Mouse (Mus musculus): ENCODE measurements around the gene Vsnl1. TPM values are rescaled to one million over a fixed set of nuclear protein-coding genes. Genes with fewer than 3 reads are reported as not detected.

Gene Vsnl1
- total and polyA plus RNA-seq, 2 experiments from 2014 or later = 208 to 288 TPM

DNA sequence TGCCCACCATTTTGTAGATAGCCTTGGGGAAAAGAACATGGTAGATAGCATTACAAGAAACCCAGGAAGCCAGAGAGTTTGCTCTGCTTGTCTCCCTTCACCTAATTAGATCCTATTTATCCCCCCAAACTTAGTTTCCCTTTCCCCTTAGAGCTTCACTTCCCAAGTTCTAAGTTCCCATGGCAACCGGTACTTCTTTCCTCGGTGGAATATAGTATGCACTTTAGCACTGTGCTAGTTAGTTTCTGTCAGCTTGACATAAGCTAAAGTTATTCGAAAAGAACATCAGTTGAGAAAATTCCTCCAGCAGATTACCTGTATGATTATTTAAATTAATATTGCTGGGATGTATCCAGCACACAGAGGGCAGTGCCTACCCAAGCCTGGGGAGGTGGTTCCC is 109.9 kb downstream of the Vsnl1 start:
- H3K27ac ChIP-seq (ENCODE audit: low read depth, low read length) = no peak overlapping the region
- ATAC-seq (ENCODE audit: low FRiP score) (peak; percentile 69), DNase-seq (ENCODE audit: low spot score) (no peak)
- H3K9ac ChIP-seq (replicated peaks; ENCODE audit: low read length, poor library complexity, severe bottlenecking) = no peak overlapping the region
- WGBS = 51% methylated on average over 3 of the region's 3 CpGs
- TF ChIP-seq CTCF (IDR thresholded peaks at IDR 0.05) = no peak
- H3K36me3 ChIP-seq (ENCODE audit: insufficient read depth, low read length) = peaks cover 16% of the 10 kb centered on the region; the same call in 1 of the 2 replicates
- no peaks in the 10 kb centered on the region for H3K4me1 ChIP-seq (ENCODE audit: insufficient read depth, low read length)
- H3K9me3 ChIP-seq (ENCODE audit: low read length) = no peaks in the 10 kb centered on the region
- H3K27me3 ChIP-seq (ENCODE audit: insufficient read depth, low read length) = no peaks in the 10 kb centered on the region
- no peak overlapping the region for H3K4me3 ChIP-seq (ENCODE audit: low read depth, low read length)
- no peak overlapping the region for H3K4me2 ChIP-seq (ENCODE audit: low read depth, low read length, poor library complexity, severe bottlenecking)

DNA sequence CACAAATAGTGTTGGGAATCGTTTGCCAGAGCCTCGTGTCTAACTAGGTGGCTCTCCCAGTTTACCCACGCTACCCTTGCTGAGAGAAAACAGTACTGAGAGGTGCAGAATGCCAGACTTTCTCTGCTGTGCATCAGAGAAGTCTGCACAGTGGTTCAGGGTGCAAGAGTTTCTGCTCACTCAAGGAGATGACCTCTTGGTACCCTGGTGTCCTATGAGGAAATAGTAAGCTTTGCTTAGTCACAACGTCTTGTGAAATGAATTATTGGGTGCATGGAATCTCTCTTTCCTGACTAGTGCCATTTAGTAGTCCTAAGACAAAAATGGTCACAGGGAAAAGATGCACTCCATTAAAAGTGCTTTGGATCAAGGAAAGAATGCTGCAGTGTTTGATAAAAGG is 111.9 kb downstream of the Vsnl1 start:
- WGBS = 48% methylated on average over 4 of the region's 4 CpGs
- H3K27me3 ChIP-seq (ENCODE audit: insufficient read depth, low read length) = no peaks in the 10 kb centered on the region
- H3K36me3 ChIP-seq (ENCODE audit: insufficient read depth, low read length) = 0 out of 2 replicates have a peak, but pooled peaks cover 3% of the 10 kb centered on the region
- no peaks in the 10 kb centered on the region for H3K4me1 ChIP-seq (ENCODE audit: insufficient read depth, low read length)
- ATAC-seq (ENCODE audit: low FRiP score) = no peak
- no peak overlapping the region for H3K9ac ChIP-seq (replicated peaks; ENCODE audit: low read length, poor library complexity, severe bottlenecking)
- DNase-seq (ENCODE audit: low spot score) = no peak
- TF ChIP-seq CTCF (IDR thresholded peaks at IDR 0.05) = no peak
- no peak overlapping the region for H3K27ac ChIP-seq (ENCODE audit: low read depth, low read length)
- no peak overlapping the region for H3K4me3 ChIP-seq (ENCODE audit: low read depth, low read length)
- no peak overlapping the region for H3K4me2 ChIP-seq (ENCODE audit: low read depth, low read length, poor library complexity, severe bottlenecking)
- H3K9me3 ChIP-seq (ENCODE audit: low read length) = no peaks in the 10 kb centered on the region

DNA sequence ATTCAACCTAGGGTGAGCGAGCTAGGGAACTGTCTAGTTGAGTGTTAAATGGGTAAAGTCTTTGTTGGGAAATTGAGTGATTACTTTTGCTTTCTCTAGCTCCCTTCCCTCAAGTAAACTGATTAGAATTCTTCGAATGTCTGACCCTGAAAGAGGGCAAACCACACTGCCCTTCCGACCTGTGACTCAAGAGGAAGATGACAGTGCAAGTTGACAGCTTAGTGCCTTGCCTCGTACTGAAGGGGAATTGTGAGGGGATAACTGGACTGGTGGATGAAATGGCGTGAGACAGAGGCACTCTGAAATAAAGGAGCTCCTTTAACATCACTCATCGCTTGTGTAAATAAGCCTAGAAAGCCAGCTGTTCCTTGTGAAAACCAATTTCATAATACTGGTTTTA is 118.7 kb downstream of the Vsnl1 start:
- H3K4me2 ChIP-seq (ENCODE audit: low read depth, low read length, poor library complexity, severe bottlenecking) = no peak overlapping the region
- H3K27me3 ChIP-seq (ENCODE audit: insufficient read depth, low read length) = no peaks in the 10 kb centered on the region
- WGBS = 66% methylated on average over 6 of the region's 6 CpGs
- no peak overlapping the region for H3K9ac ChIP-seq (replicated peaks; ENCODE audit: low read length, poor library complexity, severe bottlenecking)
- no peak for DNase-seq (ENCODE audit: low spot score)
- peaks cover 11% of the 10 kb centered on the region; the same call in 1 of the 2 replicates for H3K36me3 ChIP-seq (ENCODE audit: insufficient read depth, low read length)
- no peaks in the 10 kb centered on the region for H3K9me3 ChIP-seq (ENCODE audit: low read length)
- H3K27ac ChIP-seq (ENCODE audit: low read depth, low read length) = no peak overlapping the region
- ATAC-seq (ENCODE audit: low FRiP score) = no peak
- no peaks in the 10 kb centered on the region for H3K4me1 ChIP-seq (ENCODE audit: insufficient read depth, low read length)
- TF ChIP-seq CTCF (IDR thresholded peaks at IDR 0.05) = no peak
- H3K4me3 ChIP-seq (ENCODE audit: low read depth, low read length) = no peak overlapping the region

DNA sequence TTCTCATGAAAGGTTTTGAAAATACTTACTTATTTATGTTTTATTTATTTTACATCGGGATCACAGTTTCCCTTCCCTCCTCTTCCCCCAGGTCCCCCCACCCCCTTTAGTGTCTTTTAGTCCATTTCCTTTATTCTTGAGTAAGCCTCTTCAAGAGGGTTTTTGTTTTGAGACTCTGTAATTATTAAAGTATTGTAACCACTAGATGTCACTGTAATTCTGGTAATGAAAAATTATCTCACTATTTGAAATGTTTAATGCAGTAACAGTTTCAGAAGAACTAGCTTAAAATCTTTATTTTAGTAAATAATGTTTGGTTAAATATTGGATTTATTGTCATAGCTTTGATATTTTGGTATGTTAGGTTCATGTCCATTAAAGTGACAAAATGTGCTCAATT is 122.6 kb downstream of the Vsnl1 start:
- H3K9ac ChIP-seq (replicated peaks; ENCODE audit: low read length, poor library complexity, severe bottlenecking) = no peak overlapping the region
- DNase-seq (ENCODE audit: low spot score) = peak; percentile 31
- H3K4me1 ChIP-seq (ENCODE audit: insufficient read depth, low read length) = no peaks in the 10 kb centered on the region
- no peak overlapping the region for H3K4me2 ChIP-seq (ENCODE audit: low read depth, low read length, poor library complexity, severe bottlenecking)
- ATAC-seq (ENCODE audit: low FRiP score) = no peak
- no peak overlapping the region for H3K4me3 ChIP-seq (ENCODE audit: low read depth, low read length)
- H3K9me3 ChIP-seq (ENCODE audit: low read length) = no peaks in the 10 kb centered on the region
- peaks cover 11% of the 10 kb centered on the region; the same call in 1 of the 2 replicates for H3K36me3 ChIP-seq (ENCODE audit: insufficient read depth, low read length)
- peak; percentile 61 for TF ChIP-seq CTCF (IDR thresholded peaks at IDR 0.05)
- 71% methylated on average over 1 of the region's 1 CpGs for WGBS
- no peaks in the 10 kb centered on the region for H3K27me3 ChIP-seq (ENCODE audit: insufficient read depth, low read length)
- H3K27ac ChIP-seq (ENCODE audit: low read depth, low read length) = no peak overlapping the region

DNA sequence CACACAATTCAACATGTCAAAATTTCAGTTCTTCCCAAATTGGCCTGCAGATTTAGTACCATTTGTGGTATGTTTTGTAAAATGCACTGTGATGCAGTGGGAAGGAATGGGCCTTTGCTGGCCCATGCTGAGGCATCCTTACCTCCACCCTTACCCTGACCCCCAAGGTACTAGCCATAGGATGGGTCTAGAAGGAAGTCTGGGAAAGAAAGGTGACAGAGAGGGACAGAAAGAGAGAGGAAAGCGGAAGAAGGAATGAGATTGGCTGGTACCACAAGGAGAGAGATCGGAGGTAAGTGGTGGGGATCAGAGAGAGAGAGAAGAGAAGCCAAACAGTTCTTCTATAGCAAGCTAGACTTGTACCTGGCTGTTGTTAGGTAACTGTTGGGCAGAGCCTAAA is 125.3 kb downstream of the Vsnl1 start:
- Histone ChIP-seq H3K4me1 (ENCODE audit: insufficient read depth, low read length) (no peaks in the 10 kb centered on the region), H3K36me3 (ENCODE audit: insufficient read depth, low read length) (peaks cover 18% of the 10 kb centered on the region; the same call in 1 of the 2 replicates), H3K4me2 (ENCODE audit: low read depth, low read length, poor library complexity, severe bottlenecking) (no peak overlapping the region), H3K27me3 (ENCODE audit: insufficient read depth, low read length) (no peaks in the 10 kb centered on the region), H3K27ac (ENCODE audit: low read depth, low read length) (no peak overlapping the region), H3K4me3 (ENCODE audit: low read depth, low read length) (no peak overlapping the region), H3K9ac (replicated peaks; ENCODE audit: low read length, poor library complexity, severe bottlenecking) (no peak overlapping the region), H3K9me3 (ENCODE audit: low read length) (no peaks in the 10 kb centered on the region)
- DNase-seq (ENCODE audit: low spot score) = no peak
- 98% methylated on average over 2 of the region's 2 CpGs for WGBS
- no peak for ATAC-seq (ENCODE audit: low FRiP score)
- no peak for TF ChIP-seq CTCF (IDR thresholded peaks at IDR 0.05)

DNA sequence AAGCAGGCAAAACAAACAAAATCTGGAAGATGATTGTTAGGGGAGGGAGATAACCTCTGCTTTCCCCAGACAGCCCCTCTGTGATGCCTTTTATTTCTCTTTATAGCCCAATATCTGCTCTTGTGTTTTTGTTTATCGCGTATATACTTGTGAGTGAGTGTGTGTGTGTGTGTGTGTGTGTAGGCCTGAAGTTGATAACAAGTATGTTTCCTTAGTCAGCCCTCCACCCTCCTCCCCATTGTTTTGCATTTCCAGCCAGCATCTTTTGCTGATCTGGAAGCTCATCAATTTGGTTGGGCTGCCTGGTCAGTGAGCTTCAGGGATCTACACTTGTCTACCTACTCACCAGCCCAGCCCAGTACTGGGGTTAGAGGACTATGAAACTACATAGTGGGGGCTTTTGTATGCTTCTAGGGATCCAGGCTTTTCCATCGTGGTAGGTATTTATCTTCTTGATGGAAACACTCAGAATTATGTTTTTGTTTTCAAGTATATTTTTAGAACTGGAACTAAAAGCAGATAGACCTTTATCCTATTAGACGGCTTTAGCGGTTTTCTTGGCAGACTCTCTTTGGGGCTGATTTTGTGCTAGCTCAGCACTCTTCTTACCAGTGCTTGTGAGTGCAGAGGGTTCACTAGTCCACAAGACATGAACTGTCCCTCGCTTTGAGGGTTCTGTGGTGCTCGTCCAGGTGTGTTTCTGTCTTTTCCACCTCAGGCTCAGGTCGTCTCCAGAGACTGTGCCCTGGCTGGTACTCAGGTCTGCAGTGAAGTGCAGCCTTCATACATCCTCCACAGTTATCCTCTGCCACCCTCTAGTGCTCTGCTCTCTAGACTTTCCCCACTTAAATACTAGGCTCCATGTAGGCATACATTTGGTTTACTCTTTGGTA is 129.4 kb downstream of the Vsnl1 start:
- ATAC-seq (ENCODE audit: low FRiP score) = no peak
- Histone ChIP-seq H3K4me3 (ENCODE audit: low read depth, low read length) (no peak overlapping the region), H3K4me1 (ENCODE audit: insufficient read depth, low read length) (no peaks in the 10 kb centered on the region), H3K9ac (replicated peaks; ENCODE audit: low read length, poor library complexity, severe bottlenecking) (no peak overlapping the region), H3K36me3 (ENCODE audit: insufficient read depth, low read length) (peaks cover 22% of the 10 kb centered on the region; the same call in 1 of the 2 replicates), H3K27me3 (ENCODE audit: insufficient read depth, low read length) (no peaks in the 10 kb centered on the region), H3K27ac (ENCODE audit: low read depth, low read length) (no peak overlapping the region), H3K4me2 (ENCODE audit: low read depth, low read length, poor library complexity, severe bottlenecking) (no peak overlapping the region), H3K9me3 (ENCODE audit: low read length) (no peaks in the 10 kb centered on the region)
- TF ChIP-seq CTCF (IDR thresholded peaks at IDR 0.05) = no peak
- 91% methylated on average over 8 of the region's 8 CpGs for WGBS
- DNase-seq (ENCODE audit: low spot score) = no peak
